Mouse (Mus musculus): ENCODE measurements at regions not wholly inside any gene's neighbourhood (a gene's known extent, or its start where the extent isn't known, plus 50 kb on each side); places are given as distances from the start of the nearest gene placed in this dataset.

- no peak for DNase-seq
Observed at GRCm38 (mm10) chr3:3746542-3746941, 2004.1 kb upstream of the Gm8797 start.

- peak; percentile 5 for DNase-seq
Observed at GRCm38 (mm10) chr3:3751596-3752251, 1998.9 kb upstream of the Gm8797 start.

- no peak for DNase-seq
Observed at GRCm38 (mm10) chr3:3761346-3761745, 1989.3 kb upstream of the Gm8797 start.

DNA sequence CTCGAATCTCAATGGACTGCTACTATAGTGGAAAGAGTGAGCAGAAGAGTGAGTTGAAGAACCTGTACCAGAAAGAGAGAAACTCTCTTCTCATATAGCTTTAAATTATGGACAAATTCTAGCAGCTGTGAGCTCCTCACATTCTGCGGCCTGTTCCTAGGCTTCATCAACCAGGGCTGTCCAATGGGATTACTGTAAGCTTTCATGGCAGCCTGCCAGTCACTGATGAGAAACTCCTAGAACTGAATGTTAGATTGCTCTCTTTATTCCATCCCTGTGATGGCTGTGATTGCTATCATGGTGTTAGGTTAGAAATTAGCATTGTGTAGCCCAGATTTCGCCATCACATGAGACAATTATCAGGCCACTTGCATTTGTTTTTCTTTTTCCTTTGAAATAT is 1966.4 kb upstream of the Gm8797 start:
- no peak for DNase-seq

GRCm38 (mm10) chr3:3786039-3786438 is 1964.6 kb upstream of the Gm8797 start:
- DNase-seq, result no peak

GRCm38 (mm10) chr3:3807821-3808220 is 1942.8 kb upstream of the Gm8797 start:
- DNase-seq, result no peak

- DNase-seq, result no peak
Observed at GRCm38 (mm10) chr3:3829020-3829419, 1921.6 kb upstream of the Gm8797 start.

DNA sequence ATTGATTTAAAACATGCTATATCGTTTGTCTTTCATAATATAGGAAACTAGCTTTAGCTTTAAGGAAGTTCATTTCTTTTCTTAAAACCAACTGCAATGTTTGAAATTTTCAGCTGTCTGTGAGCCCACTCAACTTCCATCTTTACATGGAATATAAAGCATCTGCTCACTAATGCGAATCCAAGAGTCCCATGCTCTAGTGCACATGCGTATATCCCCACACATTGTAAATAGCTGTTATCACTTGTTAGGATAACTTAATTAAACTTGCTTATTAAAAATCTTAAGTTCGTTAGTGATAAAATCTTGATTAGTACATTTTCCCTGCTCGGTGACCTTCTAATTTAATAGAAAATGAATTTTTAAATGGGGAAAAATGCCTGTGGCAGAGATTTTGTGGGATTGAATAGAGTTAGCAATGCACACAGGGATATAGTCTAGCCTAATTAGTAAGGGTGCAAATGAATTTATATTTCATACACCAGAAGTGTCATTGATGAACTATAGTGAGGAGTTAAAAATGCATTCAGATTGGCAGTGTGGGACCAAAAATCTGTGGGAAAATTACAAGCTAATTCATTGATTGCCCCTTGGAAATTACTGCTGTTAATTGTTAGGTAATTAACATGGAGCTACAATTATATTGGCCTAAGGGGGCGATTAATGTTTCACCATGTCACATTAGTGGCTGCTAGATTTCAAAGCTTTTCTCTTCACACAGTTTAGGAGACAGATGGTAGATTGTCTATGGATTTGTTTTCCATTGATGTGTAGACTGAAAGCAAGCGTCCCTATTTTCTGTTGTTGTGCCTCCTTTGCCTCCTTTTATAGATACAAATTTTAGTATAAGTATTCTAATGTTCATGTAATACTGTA is 1919.0 kb upstream of the Gm8797 start:
- no peak for DNase-seq
